Mouse (Mus musculus): ENCODE results near the gene Prodh2. TPM values are rescaled to one million over a fixed set of nuclear protein-coding genes. Genes with fewer than 3 reads are reported as not detected.

Gene Prodh2
- polyA plus RNA-seq (2014; fragmentation: Illumina TruSeq; extraction: RNeasy Lipid Tissue Mini Kit (QIAGEN cat#74804); ENCODE audit: insufficient read depth, low read depth, low replicate concordance): not detected

GRCm38 (mm10) chr7:30493401-30493931, at the start of gene Prodh2:
Gene Prodh2, plus strand, starts transcription at chr7:30493622.

GRCm38 (mm10) chr7:30444971-30445751, 48.3 kb upstream of the Prodh2 start, which contains the start of gene Aplp1:
Gene Aplp1, minus strand, starts transcription at chr7:30445535.

GRCm38 (mm10) chr7:30457629-30458330, 35.6 kb upstream of the Prodh2 start, which contains the start of the genes Kirrel2 and Nphs1:
Gene Kirrel2, minus strand, starts transcription at chr7:30457690.
Gene Nphs1, plus strand, starts transcription at chr7:30458315.

GRCm38 (mm10) chr7:30534633-30535577, 41.5 kb downstream of the Prodh2 start, which contains the start of gene Arhgap33:
Gene Arhgap33, minus strand, starts transcription at chr7:30535060.

GRCm38 (mm10) chr7:30552102-30553020, 58.9 kb downstream of the Prodh2 start, which contains the start of the genes Hspb6 and Proser3:
Gene Hspb6, plus strand, starts transcription at chr7:30552178.
Gene Proser3, minus strand, starts transcription at chr7:30552299.

GRCm38 (mm10) chr7:30559443-30559954, 66.1 kb downstream of the Prodh2 start, which contains the start of gene Lin37:
Gene Lin37, minus strand, starts transcription at chr7:30559838.

Other genes starting within 250 kb of the Prodh2 start
- gene Thap8, start 213.5 kb upstream of the Prodh2 start, polyA plus RNA-seq (2014; fragmentation: Illumina TruSeq; extraction: RNeasy Lipid Tissue Mini Kit (QIAGEN cat#74804); ENCODE audit: insufficient read depth, low read depth, low replicate concordance): not detected
- 3.4 TPM for gene Wdr62, start 213.2 kb upstream of the Prodh2 start, polyA plus RNA-seq (2014; fragmentation: Illumina TruSeq; extraction: RNeasy Lipid Tissue Mini Kit (QIAGEN cat#74804); ENCODE audit: insufficient read depth, low read depth, low replicate concordance)
- gene Clip3, start 201.9 kb upstream of the Prodh2 start, polyA plus RNA-seq (2014; fragmentation: Illumina TruSeq; extraction: RNeasy Lipid Tissue Mini Kit (QIAGEN cat#74804); ENCODE audit: insufficient read depth, low read depth, low replicate concordance): 3.7 TPM
- 44.8 TPM for gene Alkbh6, start 184.9 kb upstream of the Prodh2 start, polyA plus RNA-seq (2014; fragmentation: Illumina TruSeq; extraction: RNeasy Lipid Tissue Mini Kit (QIAGEN cat#74804); ENCODE audit: insufficient read depth, low read depth, low replicate concordance)
- gene Syne4, start 178.8 kb upstream of the Prodh2 start, polyA plus RNA-seq (2014; fragmentation: Illumina TruSeq; extraction: RNeasy Lipid Tissue Mini Kit (QIAGEN cat#74804); ENCODE audit: insufficient read depth, low read depth, low replicate concordance): 3.2 TPM
- 0.27 TPM for gene E130208F15Rik, start 171.9 kb upstream of the Prodh2 start, polyA plus RNA-seq (2014; fragmentation: Illumina TruSeq; extraction: RNeasy Lipid Tissue Mini Kit (QIAGEN cat#74804); ENCODE audit: insufficient read depth, low read depth, low replicate concordance)
- gene Sdhaf1, start 169.7 kb upstream of the Prodh2 start, polyA plus RNA-seq (2014; fragmentation: Illumina TruSeq; extraction: RNeasy Lipid Tissue Mini Kit (QIAGEN cat#74804); ENCODE audit: insufficient read depth, low read depth, low replicate concordance): 9.9 TPM
- gene Lrfn3, start 130.8 kb upstream of the Prodh2 start, polyA plus RNA-seq (2014; fragmentation: Illumina TruSeq; extraction: RNeasy Lipid Tissue Mini Kit (QIAGEN cat#74804); ENCODE audit: insufficient read depth, low read depth, low replicate concordance): 2.7 TPM
- 345 TPM for gene Tyrobp, start 79.9 kb upstream of the Prodh2 start, polyA plus RNA-seq (2014; fragmentation: Illumina TruSeq; extraction: RNeasy Lipid Tissue Mini Kit (QIAGEN cat#74804); ENCODE audit: insufficient read depth, low read depth, low replicate concordance)
- gene Hcst, start 73.8 kb upstream of the Prodh2 start, polyA plus RNA-seq (2014; fragmentation: Illumina TruSeq; extraction: RNeasy Lipid Tissue Mini Kit (QIAGEN cat#74804); ENCODE audit: insufficient read depth, low read depth, low replicate concordance): 19.1 TPM
- gene Nfkbid, start 71.9 kb upstream of the Prodh2 start, polyA plus RNA-seq (2014; fragmentation: Illumina TruSeq; extraction: RNeasy Lipid Tissue Mini Kit (QIAGEN cat#74804); ENCODE audit: insufficient read depth, low read depth, low replicate concordance): 3.7 TPM
- gene Aplp1, start 48.1 kb upstream of the Prodh2 start, polyA plus RNA-seq (2014; fragmentation: Illumina TruSeq; extraction: RNeasy Lipid Tissue Mini Kit (QIAGEN cat#74804); ENCODE audit: insufficient read depth, low read depth, low replicate concordance): 5.0 TPM
- gene Kirrel2, start 35.9 kb upstream of the Prodh2 start, polyA plus RNA-seq (2014; fragmentation: Illumina TruSeq; extraction: RNeasy Lipid Tissue Mini Kit (QIAGEN cat#74804); ENCODE audit: insufficient read depth, low read depth, low replicate concordance): not detected
- not detected for gene Nphs1, start 35.3 kb upstream of the Prodh2 start, polyA plus RNA-seq (2014; fragmentation: Illumina TruSeq; extraction: RNeasy Lipid Tissue Mini Kit (QIAGEN cat#74804); ENCODE audit: insufficient read depth, low read depth, low replicate concordance)
- gene Arhgap33, start 41.4 kb downstream of the Prodh2 start, polyA plus RNA-seq (2014; fragmentation: Illumina TruSeq; extraction: RNeasy Lipid Tissue Mini Kit (QIAGEN cat#74804); ENCODE audit: insufficient read depth, low read depth, low replicate concordance): 1.8 TPM
- gene Hspb6, start 58.6 kb downstream of the Prodh2 start, polyA plus RNA-seq (2014; fragmentation: Illumina TruSeq; extraction: RNeasy Lipid Tissue Mini Kit (QIAGEN cat#74804); ENCODE audit: insufficient read depth, low read depth, low replicate concordance): 15.7 TPM
- 3.8 TPM for gene Proser3, start 58.7 kb downstream of the Prodh2 start, polyA plus RNA-seq (2014; fragmentation: Illumina TruSeq; extraction: RNeasy Lipid Tissue Mini Kit (QIAGEN cat#74804); ENCODE audit: insufficient read depth, low read depth, low replicate concordance)
- 24.8 TPM for gene Lin37, start 66.2 kb downstream of the Prodh2 start, polyA plus RNA-seq (2014; fragmentation: Illumina TruSeq; extraction: RNeasy Lipid Tissue Mini Kit (QIAGEN cat#74804); ENCODE audit: insufficient read depth, low read depth, low replicate concordance)
- gene U2af1l4, start 69.7 kb downstream of the Prodh2 start, polyA plus RNA-seq (2014; fragmentation: Illumina TruSeq; extraction: RNeasy Lipid Tissue Mini Kit (QIAGEN cat#74804); ENCODE audit: insufficient read depth, low read depth, low replicate concordance): 48.6 TPM
- 3.4 TPM for gene Gm49396, start 69.7 kb downstream of the Prodh2 start, polyA plus RNA-seq (2014; fragmentation: Illumina TruSeq; extraction: RNeasy Lipid Tissue Mini Kit (QIAGEN cat#74804); ENCODE audit: insufficient read depth, low read depth, low replicate concordance)
- 190 TPM for gene Psenen, start 70.0 kb downstream of the Prodh2 start, polyA plus RNA-seq (2014; fragmentation: Illumina TruSeq; extraction: RNeasy Lipid Tissue Mini Kit (QIAGEN cat#74804); ENCODE audit: insufficient read depth, low read depth, low replicate concordance)
- 8.4 TPM for gene Igflr1, start 71.8 kb downstream of the Prodh2 start, polyA plus RNA-seq (2014; fragmentation: Illumina TruSeq; extraction: RNeasy Lipid Tissue Mini Kit (QIAGEN cat#74804); ENCODE audit: insufficient read depth, low read depth, low replicate concordance)
- 8.2 TPM for gene Kmt2b, start 95.1 kb downstream of the Prodh2 start, polyA plus RNA-seq (2014; fragmentation: Illumina TruSeq; extraction: RNeasy Lipid Tissue Mini Kit (QIAGEN cat#74804); ENCODE audit: insufficient read depth, low read depth, low replicate concordance)
- 2.5 TPM for gene Zbtb32, start 105.3 kb downstream of the Prodh2 start, polyA plus RNA-seq (2014; fragmentation: Illumina TruSeq; extraction: RNeasy Lipid Tissue Mini Kit (QIAGEN cat#74804); ENCODE audit: insufficient read depth, low read depth, low replicate concordance)
- gene Upk1a, start 119.2 kb downstream of the Prodh2 start, polyA plus RNA-seq (2014; fragmentation: Illumina TruSeq; extraction: RNeasy Lipid Tissue Mini Kit (QIAGEN cat#74804); ENCODE audit: insufficient read depth, low read depth, low replicate concordance): 2.1 TPM
- gene Cox6b1, start 132.5 kb downstream of the Prodh2 start, polyA plus RNA-seq (2014; fragmentation: Illumina TruSeq; extraction: RNeasy Lipid Tissue Mini Kit (QIAGEN cat#74804); ENCODE audit: insufficient read depth, low read depth, low replicate concordance): 694 TPM
- not detected for gene Etv2, start 142.2 kb downstream of the Prodh2 start, polyA plus RNA-seq (2014; fragmentation: Illumina TruSeq; extraction: RNeasy Lipid Tissue Mini Kit (QIAGEN cat#74804); ENCODE audit: insufficient read depth, low read depth, low replicate concordance)
- gene Rbm42, start 156.7 kb downstream of the Prodh2 start, polyA plus RNA-seq (2014; fragmentation: Illumina TruSeq; extraction: RNeasy Lipid Tissue Mini Kit (QIAGEN cat#74804); ENCODE audit: insufficient read depth, low read depth, low replicate concordance): 62.6 TPM
- gene Haus5, start 171.4 kb downstream of the Prodh2 start, polyA plus RNA-seq (2014; fragmentation: Illumina TruSeq; extraction: RNeasy Lipid Tissue Mini Kit (QIAGEN cat#74804); ENCODE audit: insufficient read depth, low read depth, low replicate concordance): 7.4 TPM
- gene Pmis2, start 178.0 kb downstream of the Prodh2 start, polyA plus RNA-seq (2014; fragmentation: Illumina TruSeq; extraction: RNeasy Lipid Tissue Mini Kit (QIAGEN cat#74804); ENCODE audit: insufficient read depth, low read depth, low replicate concordance): not detected
- not detected for gene 2200002J24Rik, start 205.3 kb downstream of the Prodh2 start, polyA plus RNA-seq (2014; fragmentation: Illumina TruSeq; extraction: RNeasy Lipid Tissue Mini Kit (QIAGEN cat#74804); ENCODE audit: insufficient read depth, low read depth, low replicate concordance)
- not detected for gene Atp4a, start 218.6 kb downstream of the Prodh2 start, polyA plus RNA-seq (2014; fragmentation: Illumina TruSeq; extraction: RNeasy Lipid Tissue Mini Kit (QIAGEN cat#74804); ENCODE audit: insufficient read depth, low read depth, low replicate concordance)
- gene Tmem147, start 235.9 kb downstream of the Prodh2 start, polyA plus RNA-seq (2014; fragmentation: Illumina TruSeq; extraction: RNeasy Lipid Tissue Mini Kit (QIAGEN cat#74804); ENCODE audit: insufficient read depth, low read depth, low replicate concordance): 100 TPM

Data from lung, adult 10 weeks (tissue).